Mouse (Mus musculus) embryo, embryonic 9.5 days (tissue): Measurements from ENCODE around the gene Cfap58.
A peak's percentile ranks its signal among the peaks of the same experiment; 100 is the strongest.

Experiments
- DNase-seq: peaks from one replicate; pipeline ENCODE4 v3.0.0-alpha.2; 2017; ENCODE audit errors: extremely low spot score

Cfap58 gene

DNA sequence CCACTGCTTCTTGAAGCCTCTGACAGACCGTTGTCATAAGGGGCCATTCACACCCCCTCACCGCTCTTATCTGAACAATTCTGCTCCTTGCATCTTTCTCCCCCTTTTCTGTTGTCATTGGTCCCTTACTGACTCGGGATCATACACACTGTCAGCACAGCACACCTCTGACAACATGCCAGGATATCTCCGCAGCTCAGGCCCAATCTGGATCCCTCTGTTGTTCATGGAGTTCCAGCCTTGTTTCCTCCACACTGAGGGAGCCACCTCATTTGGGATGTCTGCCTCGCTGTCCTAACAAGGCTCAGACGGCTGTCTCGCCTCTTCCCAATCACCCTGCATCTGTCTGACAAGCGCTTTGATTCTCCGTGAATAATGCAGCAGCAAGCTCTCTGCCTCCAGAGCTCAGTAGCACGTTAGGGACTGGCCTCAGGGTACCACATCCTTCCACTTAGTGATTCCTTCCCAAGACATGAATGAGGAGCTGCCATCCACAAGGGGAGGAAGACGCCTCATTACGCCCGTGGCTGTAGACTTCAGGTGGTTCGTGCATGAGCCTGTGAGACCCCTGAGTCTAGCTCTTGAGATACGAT is 40.7 kb downstream of the Cfap58 start:
- no peak for DNase-seq

GRCm38 (mm10) chr19:47979446-47979845 is 42.0 kb downstream of the Cfap58 start:
- DNase-seq, result no peak

DNA sequence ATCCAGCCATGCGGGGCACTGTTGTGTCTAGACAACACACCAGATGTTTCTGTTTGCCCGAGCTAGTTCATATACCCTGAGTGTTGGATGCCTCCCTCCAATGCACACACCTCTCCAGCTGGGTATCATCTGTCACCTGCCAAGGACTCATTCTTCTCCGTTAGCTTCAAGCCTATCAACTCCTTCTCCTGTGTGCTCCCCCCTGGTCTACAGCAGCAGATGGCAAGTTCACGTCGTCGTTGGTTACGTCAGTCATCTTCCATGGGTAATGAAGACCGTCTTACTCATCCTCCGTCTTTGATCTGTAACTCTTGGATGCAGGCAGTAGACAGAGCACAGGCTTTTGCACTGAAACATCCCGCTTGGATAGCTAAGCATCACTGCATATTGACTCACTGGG is 42.8 kb downstream of the Cfap58 start:
- DNase-seq, result no peak

DNA sequence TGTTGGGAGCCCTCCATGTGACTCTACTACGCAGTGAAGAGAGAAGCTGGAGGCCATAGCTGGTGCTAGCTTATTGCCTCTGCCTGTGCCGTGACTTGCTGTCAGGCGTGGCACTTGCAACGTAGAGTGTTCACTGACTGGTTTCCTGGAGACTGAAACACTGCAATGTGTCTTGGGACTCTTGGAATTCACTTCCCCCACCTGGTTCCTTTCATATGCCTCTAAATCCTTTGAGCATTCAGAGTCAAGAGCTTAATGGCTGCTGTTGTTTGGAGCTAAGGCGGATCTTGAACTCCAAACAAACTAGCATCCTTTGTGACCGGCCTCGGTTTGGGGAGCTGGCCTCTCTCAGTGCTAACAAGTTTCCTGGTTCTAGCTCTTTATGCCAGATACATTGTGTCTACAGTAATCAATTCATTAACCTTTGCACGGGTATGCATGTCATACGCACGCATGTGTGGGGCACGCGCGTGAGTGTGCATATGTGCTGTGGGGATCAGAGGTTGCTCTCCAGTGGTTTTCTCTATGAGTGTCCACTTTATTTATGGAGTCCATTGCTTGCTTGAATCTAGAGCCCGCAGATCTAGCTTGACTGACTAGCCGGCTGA is 48.2 kb downstream of the Cfap58 start:
- no peak for DNase-seq

DNA sequence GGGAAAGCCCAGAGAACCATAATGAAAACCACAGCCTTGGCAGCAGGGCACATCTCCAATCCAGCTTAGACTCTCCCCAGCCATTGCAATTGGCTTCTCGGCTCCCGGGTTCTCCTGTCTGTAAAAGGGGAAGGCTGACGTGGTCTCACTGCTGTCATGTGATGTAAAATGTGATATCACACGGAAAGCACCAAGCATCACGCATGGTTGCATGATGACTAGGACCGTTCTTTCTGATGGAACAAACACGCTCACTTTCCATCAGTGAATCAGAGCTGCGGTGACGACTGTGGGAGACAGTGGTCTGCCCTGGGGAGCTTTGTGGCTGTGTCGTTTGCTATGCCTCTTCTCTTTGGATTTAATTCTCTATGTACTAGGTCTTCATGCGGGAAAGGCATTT is 50.5 kb downstream of the Cfap58 start:
- DNase-seq, result no peak

DNA sequence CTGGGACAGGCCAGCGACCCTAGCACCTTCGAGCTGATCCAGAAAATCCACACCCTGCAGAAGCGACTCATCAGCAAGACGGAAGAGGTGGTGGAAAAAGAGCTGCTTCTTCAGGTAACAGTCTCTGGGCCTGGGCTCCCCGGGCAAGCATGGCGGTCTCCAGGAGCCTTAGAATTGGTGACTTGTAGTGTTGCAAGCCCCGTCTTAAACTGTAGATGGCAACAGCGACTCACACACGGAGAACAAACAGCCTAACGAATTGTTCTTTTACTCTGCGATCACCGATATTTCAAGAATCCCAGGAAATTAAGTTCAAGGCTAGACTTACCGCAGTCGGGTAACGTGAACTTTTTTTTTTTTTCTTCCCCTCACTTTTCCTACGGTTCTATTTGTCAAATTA is 51.0 kb downstream of the Cfap58 start:
- peak; percentile 35 for DNase-seq

GRCm38 (mm10) chr19:47988880-47989574 is 51.6 kb downstream of the Cfap58 start:
- DNase-seq, result no peak

DNA sequence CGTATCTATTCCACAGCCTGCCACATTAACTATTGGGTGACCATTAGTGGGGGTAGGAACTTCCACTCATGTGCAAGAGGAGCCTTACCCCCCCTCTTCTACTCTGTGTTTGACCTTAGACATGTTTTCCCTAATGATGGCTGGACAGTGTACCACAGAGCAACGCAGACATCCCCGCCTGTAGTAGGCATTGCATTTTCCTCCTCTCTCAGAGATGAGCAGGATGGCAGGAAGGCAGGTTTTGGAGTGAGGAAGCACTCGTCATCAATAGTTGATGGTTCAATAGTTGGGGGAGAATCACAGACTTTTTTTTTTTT is 52.1 kb downstream of the Cfap58 start:
- no peak for DNase-seq

DNA sequence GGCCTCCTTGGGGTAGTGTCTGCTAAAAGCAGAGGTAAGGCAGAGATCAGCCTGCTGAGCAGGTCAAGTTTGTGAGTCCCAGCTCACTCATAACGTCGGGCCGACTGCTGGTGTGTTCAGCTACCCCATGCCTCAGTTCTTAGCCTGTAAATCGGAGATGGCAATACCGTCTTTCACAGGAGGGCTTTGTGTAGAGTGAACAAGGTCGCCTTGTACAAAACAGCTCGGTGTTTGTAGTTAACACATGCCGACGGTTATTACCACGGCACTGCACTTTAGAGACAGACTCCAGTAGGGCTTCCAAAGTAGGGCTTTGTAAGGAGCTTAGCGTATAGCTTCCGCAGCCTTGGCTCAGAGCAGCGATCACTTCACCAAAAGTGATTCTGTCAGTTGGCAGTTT is 63.8 kb downstream of the Cfap58 start:
- no peak for DNase-seq

GRCm38 (mm10) chr19:48001774-48002173 is 64.3 kb downstream of the Cfap58 start:
- DNase-seq, result no peak

- DNase-seq, result peak; percentile 7
Observed at GRCm38 (mm10) chr19:48008771-48009413, 71.4 kb downstream of the Cfap58 start.

DNA sequence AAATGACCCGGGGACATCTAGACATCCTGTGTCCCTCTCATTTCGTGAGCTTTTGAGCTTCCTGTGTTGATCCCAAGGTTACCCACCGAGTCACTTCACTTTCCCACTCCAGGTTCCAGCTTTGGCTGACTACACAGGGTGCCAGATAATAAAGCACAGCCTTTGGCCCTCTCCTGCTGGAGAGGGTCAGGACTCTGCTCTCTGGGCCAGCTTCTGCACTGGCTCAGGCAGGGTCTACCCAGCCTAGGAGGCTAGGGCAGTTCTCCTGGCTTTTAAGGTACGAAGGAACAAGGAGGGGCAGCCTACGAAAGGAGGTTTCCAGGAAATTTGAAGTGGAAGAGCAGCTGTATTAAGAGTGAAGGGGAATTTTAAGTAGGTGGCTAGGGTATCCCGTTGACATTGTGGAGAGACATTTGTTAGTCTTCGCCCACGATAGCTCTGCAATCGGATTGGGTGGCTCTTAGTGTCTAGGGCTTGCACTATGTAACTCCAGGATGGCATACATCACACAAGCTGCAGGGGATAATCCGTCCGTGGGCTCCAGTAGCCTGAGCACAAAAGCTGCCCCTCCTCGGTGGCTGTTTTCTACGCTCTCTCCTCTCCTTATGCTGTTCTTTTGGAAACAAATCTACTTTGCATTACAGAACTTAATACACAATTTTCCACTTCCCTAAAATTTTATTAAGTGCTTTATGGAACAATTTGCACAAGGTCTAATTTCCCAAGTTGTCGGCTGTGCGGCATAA is 72.3 kb downstream of the Cfap58 start:
- no peak for DNase-seq

- DNase-seq, result no peak
Observed at GRCm38 (mm10) chr19:48020103-48020502, 82.6 kb downstream of the Cfap58 start.

DNA sequence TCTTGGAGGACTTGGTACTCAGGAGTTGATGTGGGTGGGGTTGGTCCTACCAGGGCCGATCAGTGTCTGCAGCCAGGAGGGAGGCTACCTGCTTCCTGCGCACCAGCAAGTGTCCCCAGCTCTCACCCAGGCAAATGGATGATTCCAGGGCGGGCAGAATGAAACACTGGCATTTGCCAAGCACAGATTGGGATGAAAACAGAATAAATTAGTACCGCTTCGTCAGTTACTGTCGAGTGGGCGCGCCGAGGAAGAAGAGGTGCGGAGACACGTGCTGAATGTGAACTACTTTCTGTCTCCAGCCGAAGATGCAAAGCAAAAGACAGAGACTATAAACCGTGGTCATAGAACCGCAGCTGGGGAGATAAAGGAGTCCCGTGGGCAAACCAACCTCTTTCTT is 84.0 kb downstream of the Cfap58 start:
- DNase-seq, result no peak

- DNase-seq, result no peak
Observed at GRCm38 (mm10) chr19:48022763-48023162, 85.3 kb downstream of the Cfap58 start.

- no peak for DNase-seq
Observed at GRCm38 (mm10) chr19:48023726-48024125, 86.3 kb downstream of the Cfap58 start.

DNA sequence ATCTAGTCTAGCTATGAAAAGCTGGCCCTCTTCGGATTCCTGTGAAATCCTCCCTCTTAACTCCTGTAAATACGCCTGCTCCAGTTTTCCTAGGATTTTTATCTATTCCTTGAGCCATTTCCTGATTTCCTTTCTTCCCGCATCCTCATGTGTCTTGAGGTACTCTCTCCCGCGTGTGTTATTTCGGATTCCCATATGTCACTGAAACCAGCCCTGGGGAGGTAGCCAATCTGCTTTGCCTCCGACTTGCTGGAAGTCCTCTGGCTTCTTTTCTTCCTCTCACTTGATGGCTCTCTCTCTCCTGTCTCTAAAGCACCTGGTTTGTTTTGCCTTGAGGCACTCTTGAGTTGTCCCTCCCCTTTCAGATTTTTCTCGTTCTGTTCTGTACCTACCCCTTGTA is 87.9 kb downstream of the Cfap58 start:
- DNase-seq, result no peak

DNA sequence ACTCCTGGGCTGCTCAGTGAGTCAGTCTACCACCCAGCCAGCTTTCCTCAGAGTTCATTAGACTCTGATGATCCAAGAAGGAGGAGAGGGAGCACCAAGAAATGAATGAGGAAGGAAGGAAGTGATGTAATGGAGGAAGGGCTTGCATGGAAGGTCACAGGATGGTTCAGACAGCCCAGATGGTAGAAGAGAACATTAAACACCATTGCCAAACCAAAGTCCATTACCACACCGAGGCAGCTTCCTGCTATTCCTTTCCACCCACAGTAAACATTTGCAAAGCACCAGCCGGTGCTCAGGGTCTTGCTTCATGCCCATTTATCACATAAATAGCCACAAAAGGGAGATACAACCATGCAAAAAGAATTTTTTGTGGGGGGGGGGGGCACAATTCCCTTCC is 89.4 kb downstream of the Cfap58 start:
- DNase-seq, result no peak

GRCm38 (mm10) chr19:48039554-48039953 is 102.1 kb downstream of the Cfap58 start:
- DNase-seq, result no peak

DNA sequence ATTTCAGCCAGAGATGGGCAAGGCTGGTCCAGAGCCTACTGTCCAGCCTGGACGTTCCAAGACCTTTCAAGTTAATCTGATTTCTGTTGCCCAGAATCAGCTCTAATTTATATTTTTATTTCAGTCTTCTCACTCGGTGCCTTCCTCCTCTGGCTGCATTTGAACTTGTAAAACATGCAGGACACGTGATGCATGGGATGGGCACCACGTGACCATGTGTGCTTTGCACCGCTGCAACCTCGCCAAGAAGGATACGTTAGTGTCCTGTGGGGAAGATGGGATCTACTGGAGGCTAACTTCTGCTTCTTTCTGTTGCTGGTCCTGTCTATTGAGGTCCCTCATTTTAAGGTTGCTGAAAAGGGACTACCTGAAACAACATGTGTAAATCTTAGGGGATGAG is 109.8 kb downstream of the Cfap58 start:
- no peak for DNase-seq

DNA sequence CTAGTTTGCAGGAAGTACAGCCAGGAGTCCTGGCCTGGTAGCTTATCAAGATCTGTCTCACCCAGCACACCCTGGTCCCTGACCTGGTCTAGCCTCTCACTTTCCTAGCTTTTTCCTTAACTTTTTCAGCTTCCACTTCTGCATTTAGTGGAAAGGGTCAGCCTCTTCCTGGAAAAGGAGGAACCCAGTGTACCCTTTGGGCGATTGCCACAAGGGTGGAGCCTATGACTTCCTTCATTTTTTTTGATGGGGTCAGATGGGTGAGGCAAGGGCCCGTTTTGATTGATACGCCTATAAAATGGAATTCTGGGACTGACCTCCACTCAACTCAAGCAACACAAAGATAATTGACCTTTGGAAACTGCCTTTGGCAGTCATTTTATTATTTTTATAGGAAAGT is 111.9 kb downstream of the Cfap58 start:
- DNase-seq, result no peak

DNA sequence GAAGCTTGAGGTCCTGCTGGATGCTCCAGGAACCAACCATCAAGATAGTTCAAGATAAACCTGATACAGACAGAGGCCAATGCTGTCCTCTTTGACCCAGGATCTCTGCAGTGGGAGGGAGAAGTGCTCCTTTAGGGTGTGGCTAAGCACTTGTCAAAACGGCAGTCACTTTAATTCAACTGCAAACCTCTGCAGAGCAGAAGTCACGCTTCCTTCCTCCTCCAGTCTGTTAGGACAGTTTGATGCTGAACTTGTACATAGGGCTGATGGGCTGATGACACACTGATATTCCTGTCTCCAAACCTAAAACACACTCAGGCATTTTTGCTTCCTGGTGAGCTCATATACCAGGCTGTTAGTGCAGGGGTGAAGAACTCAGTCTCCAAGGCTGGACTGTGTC is 125.8 kb downstream of the Cfap58 start:
- no peak for DNase-seq
